Mouse (Mus musculus) CD4-positive, CD25-positive, alpha-beta regulatory T cell, adult 4 months (primary cell): Measurements from ENCODE around the gene Dusp18. TPM values are rescaled to one million over a fixed set of nuclear protein-coding genes. Genes with fewer than 3 reads are reported as not detected.

Source experiments
- ATAC-seq: one replicate; pipeline ENCODE4 v1.8.0; 2017
- polyA plus RNA-seq, 2 experiments: library from polyadenylated mRNA; unstranded; fragments of 100-300 nt; shearing (Covaris generic); gene quantifications; one replicate each; pipeline ENCODE4 v1.2.1; 2017

Dusp18 gene
- under 1 TPM; 0.36 to 0.63 TPM for polyA plus RNA-seq

- peak; percentile 98 for ATAC-seq
Observed at GRCm38 (mm10) chr11:3894406-3895281, at the start of gene Dusp18, which contains the start of gene 4921536K21Rik. Gene Dusp18 (plus strand): TSS chr11:3895240. Gene 4921536K21Rik (minus strand): TSS chr11:3895098.

GRCm38 (mm10) chr11:3846351-3846750 lies 48.7 kb upstream of the Dusp18 start:
- ATAC-seq, result no peak

- no peak for ATAC-seq
Observed at GRCm38 (mm10) chr11:3849469-3850314, 45.3 kb upstream of the Dusp18 start.

- ATAC-seq, result no peak
Observed at GRCm38 (mm10) chr11:3850315-3850614, 44.8 kb upstream of the Dusp18 start.

GRCm38 (mm10) chr11:3850746-3851277 lies 44.2 kb upstream of the Dusp18 start:
- ATAC-seq, result no peak

GRCm38 (mm10) chr11:3851872-3852271 lies 43.2 kb upstream of the Dusp18 start:
- no peak for ATAC-seq

GRCm38 (mm10) chr11:3853031-3853430 lies 42.0 kb upstream of the Dusp18 start:
- no peak for ATAC-seq

GRCm38 (mm10) chr11:3853481-3854034 lies 41.5 kb upstream of the Dusp18 start:
- no peak for ATAC-seq

- no peak for ATAC-seq
Observed at GRCm38 (mm10) chr11:3854156-3854555, 40.9 kb upstream of the Dusp18 start.

- no peak for ATAC-seq
Observed at GRCm38 (mm10) chr11:3855846-3856245, 39.2 kb upstream of the Dusp18 start.

- ATAC-seq, result no peak
Observed at GRCm38 (mm10) chr11:3857902-3858301, 37.1 kb upstream of the Dusp18 start.

GRCm38 (mm10) chr11:3859778-3860177 lies 35.3 kb upstream of the Dusp18 start:
- ATAC-seq, result no peak

- ATAC-seq, result no peak
Observed at GRCm38 (mm10) chr11:3860361-3860760, 34.7 kb upstream of the Dusp18 start.

- ATAC-seq, result no peak
Observed at GRCm38 (mm10) chr11:3862661-3863453, 32.2 kb upstream of the Dusp18 start.

- peak; percentile 71 for ATAC-seq
Observed at GRCm38 (mm10) chr11:3863454-3864112, 31.5 kb upstream of the Dusp18 start, which contains the start of gene Osbp2. Gene Osbp2 (minus strand): TSS chr11:3863903.

GRCm38 (mm10) chr11:3864343-3864742 lies 30.7 kb upstream of the Dusp18 start:
- no peak for ATAC-seq

- no peak for ATAC-seq
Observed at GRCm38 (mm10) chr11:3876419-3876818, 18.6 kb upstream of the Dusp18 start.

GRCm38 (mm10) chr11:3878660-3879059 lies 16.4 kb upstream of the Dusp18 start:
- no peak for ATAC-seq

- ATAC-seq, result no peak
Observed at GRCm38 (mm10) chr11:3879836-3880235, 15.2 kb upstream of the Dusp18 start.

GRCm38 (mm10) chr11:3883711-3884110 lies 11.3 kb upstream of the Dusp18 start:
- ATAC-seq, result no peak

- ATAC-seq, result no peak
Observed at GRCm38 (mm10) chr11:3887331-3887730, 7.7 kb upstream of the Dusp18 start.

- ATAC-seq, result no peak
Observed at GRCm38 (mm10) chr11:3893970-3894369, 1.1 kb upstream of the Dusp18 start.
